Mouse (Mus musculus) limb, embryonic 12.5 days (tissue): ENCODE data around the gene Celsr1. TPM values are rescaled to one million over a fixed set of nuclear protein-coding genes. Genes with fewer than 3 reads are reported as not detected.

Experiments
- ATAC-seq: fragments of 200-750 bp; cut with Nextera tagmentation; 2 replicates; pipeline ENCODE4 v1.8.0; 2017; ENCODE audit warnings: low read depth, moderate TSS enrichment; ENCODE audit not compliant: insufficient number of reproducible peaks, insufficient read depth, low FRiP score, low TSS enrichment
- H3K27ac ChIP-seq: fragments of 300-500 bp; sonication (generic); 2 replicates; pipeline ENCODE4 v1.5.1; 2016; ENCODE audit warnings: mild to moderate bottlenecking, moderate library complexity
- H3K27me3 ChIP-seq: fragments of 300-500 bp; sonication (generic); 2 replicates; pipeline ENCODE4 v1.6.1; 2016; ENCODE audit warnings: mild to moderate bottlenecking, moderate library complexity
- H3K36me3 ChIP-seq: fragments of 300-500 bp; sonication (generic); 2 replicates; pipeline ENCODE4 v1.6.1; 2016; ENCODE audit warnings: mild to moderate bottlenecking, moderate library complexity
- H3K4me1 ChIP-seq: fragments of 300-500 bp; sonication (generic); replicated peaks from 2 replicates; pipeline ENCODE4 v1.6.1; 2016
- H3K4me2 ChIP-seq: fragments of 300-500 bp; sonication (generic); 2 replicates; pipeline ENCODE4 v1.6.1; 2016; ENCODE audit warnings: mild to moderate bottlenecking, moderate library complexity
- H3K4me3 ChIP-seq: fragments of 300-500 bp; sonication (generic); replicated peaks from 2 replicates; pipeline ENCODE4 v1.5.1; 2016; ENCODE audit warnings: mild to moderate bottlenecking
- H3K9ac ChIP-seq: fragments of 300-500 bp; sonication (generic); replicated peaks from 2 replicates; pipeline ENCODE4 v1.6.1; 2016; ENCODE audit warnings: mild to moderate bottlenecking, moderate library complexity
- H3K9me3 ChIP-seq: fragments of 300-500 bp; sonication (generic); 2 replicates; pipeline ENCODE4 v1.6.1; 2016; ENCODE audit warnings: mild to moderate bottlenecking, moderate library complexity
- WGBS: fragments of 180-500 bp; shearing (Covaris S2); methylation state at CpG from one replicate; pipeline ENCODE4 v1.1.7; 2016; 5-methylcytosine and 5-hydroxymethylcytosine counted together
- polyA plus RNA-seq: library from polyadenylated mRNA; unstranded; fragments of >200 nt; fragmentation: Nextera tagmentation; extraction: Ambion mirVana; gene quantifications from 2 replicates; pipeline ENCODE4 v1.2.1, GENCODE M21; 2016

Gene Celsr1
- polyA plus RNA-seq, 1 experiment from 2014 or later, result 1.9 TPM

DNA sequence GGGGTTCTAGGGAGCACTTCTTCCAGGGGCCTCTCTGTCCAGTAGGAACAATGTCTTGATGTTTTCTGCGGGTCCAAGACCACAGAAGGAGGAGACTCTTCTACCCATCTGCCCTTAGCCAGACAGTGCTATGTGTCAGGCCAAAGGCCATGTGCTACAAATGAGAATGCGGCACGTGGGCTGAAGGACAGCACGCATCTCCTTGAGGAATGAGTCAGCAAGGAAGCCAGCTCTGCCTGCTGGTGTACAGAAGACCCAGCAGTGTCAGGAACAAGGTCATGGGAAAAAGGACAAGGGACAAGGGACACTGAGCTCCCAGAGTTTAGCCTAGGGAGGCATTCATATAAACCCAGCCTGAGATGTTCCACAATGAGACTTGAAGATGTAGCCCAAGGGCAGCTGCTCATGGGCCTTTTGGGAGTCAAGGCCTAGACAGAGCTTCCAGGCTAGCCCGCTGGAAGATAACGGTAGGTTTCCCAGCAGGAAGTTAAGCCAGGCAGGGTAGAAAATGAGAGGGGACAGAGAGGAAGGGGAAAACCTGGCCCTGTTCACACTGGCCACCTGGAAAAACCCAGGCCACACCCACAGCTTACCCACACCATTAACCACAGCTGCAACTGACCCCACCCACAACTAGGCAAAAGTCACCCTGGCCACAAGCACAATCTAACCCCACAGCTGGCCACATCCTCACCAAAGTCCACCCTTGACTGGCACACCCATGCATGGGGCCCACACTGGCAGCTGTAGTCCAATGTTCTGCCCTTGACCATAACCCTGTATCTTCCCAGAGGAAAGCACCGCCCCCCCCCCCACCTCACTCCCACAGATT lies 124.7 kb downstream of the Celsr1 start:
- Histone ChIP-seq H3K4me2 (no peak overlapping the region), H3K36me3 (no peaks in the 10 kb centered on the region), H3K9me3 (no peaks in the 10 kb centered on the region), H3K27ac (no peak overlapping the region), H3K27me3 (no peaks in the 10 kb centered on the region), H3K4me3 (no peak overlapping the region), H3K4me1 (0 out of 2 replicates have a peak, but pooled peaks cover 3% of the 10 kb centered on the region), H3K9ac (no peak overlapping the region)
- WGBS, result 88% methylated on average over 7 of the region's 7 CpGs
- no peak for ATAC-seq

DNA sequence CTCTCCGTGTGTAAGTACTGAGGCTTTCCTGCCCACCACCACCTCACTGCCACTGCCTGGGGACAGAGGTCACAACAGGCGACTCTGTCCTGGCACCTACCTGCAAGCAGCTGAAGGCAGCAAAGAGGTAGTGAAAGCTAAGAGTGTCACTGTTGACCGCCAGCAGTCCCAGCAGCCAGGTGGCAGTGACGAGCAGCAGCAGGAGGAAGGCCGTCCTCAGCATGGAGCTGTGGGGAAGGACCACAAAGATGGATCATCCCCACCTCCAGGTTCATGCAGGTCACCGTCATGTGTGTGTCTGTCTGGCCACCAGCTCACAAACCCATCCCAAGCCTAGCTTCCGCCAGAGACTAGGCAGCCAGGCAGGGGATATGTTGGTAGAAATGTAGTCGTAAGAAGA lies 129.8 kb downstream of the Celsr1 start:
- WGBS, result 76% methylated on average over 8 of the region's 8 CpGs
- no peaks in the 10 kb centered on the region for H3K4me1 ChIP-seq
- H3K9ac ChIP-seq, result no peak overlapping the region
- peaks cover 12% of the 10 kb centered on the region; the same call in 1 of the 2 replicates for H3K36me3 ChIP-seq
- no peaks in the 10 kb centered on the region for H3K9me3 ChIP-seq
- no peaks in the 10 kb centered on the region for H3K27me3 ChIP-seq
- no peak overlapping the region for H3K4me2 ChIP-seq
- H3K4me3 ChIP-seq, result no peak overlapping the region
- ATAC-seq, result no peak
- no peak overlapping the region for H3K27ac ChIP-seq

DNA sequence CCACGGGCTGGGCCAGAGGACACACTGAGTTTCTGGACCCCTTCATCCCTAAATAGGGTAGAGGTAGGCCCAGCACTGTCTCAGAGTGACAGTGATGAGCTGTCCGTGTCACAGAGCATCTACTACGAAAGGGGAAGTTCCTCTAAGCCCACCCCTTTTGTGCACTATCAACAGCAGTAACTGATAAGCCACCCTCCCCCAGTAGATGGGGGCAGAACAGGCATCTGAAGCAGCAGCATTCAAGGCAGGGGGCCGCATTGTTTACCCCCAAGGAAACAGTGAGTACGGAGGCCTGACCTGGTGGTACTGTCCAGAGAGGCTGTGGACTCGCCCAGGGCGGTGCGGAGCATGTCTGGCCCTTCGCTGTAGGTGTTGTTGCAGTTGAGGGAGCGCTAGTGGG lies 131.1 kb downstream of the Celsr1 start:
- peaks cover 22% of the 10 kb centered on the region for H3K36me3 ChIP-seq
- WGBS, result 86% methylated on average over 10 of the region's 10 CpGs
- H3K4me3 ChIP-seq, result no peak overlapping the region

DNA sequence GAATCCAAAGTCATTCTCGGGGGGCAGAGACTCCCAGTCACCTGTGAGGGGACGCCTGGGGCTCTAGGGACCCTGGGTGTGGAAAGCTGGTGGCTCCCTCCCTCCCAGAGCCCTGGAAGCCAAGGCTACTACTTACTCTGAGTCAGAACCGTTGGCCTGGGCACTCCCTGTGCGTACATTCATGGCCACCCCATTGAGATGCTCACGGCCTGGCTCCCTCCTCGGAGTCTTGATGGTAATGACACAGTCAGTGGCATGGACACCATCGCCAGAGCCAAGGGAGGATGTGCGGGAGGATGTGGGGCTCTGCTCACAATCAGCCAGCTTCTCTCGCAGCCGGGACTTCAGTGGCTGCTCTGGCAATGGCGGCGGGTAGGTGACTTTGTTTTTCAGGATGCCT lies 132.8 kb downstream of the Celsr1 start:
- no peaks in the 10 kb centered on the region for H3K27me3 ChIP-seq
- no peak overlapping the region for H3K9ac ChIP-seq
- no peak overlapping the region for H3K4me2 ChIP-seq
- no peak for ATAC-seq
- H3K27ac ChIP-seq, result no peak overlapping the region
- H3K9me3 ChIP-seq, result no peaks in the 10 kb centered on the region
- H3K36me3 ChIP-seq, result peaks cover 39% of the 10 kb centered on the region
- H3K4me3 ChIP-seq, result no peak overlapping the region
- no peaks in the 10 kb centered on the region for H3K4me1 ChIP-seq
- 82% methylated on average over 12 of the region's 12 CpGs for WGBS

More for the DNA sequence above, 131.1 kb downstream of the Celsr1 start:
- Histone ChIP-seq H3K9me3 (no peaks in the 10 kb centered on the region), H3K9ac (no peak overlapping the region), H3K4me1 (no peaks in the 10 kb centered on the region), H3K27me3 (no peaks in the 10 kb centered on the region), H3K27ac (no peak overlapping the region), H3K4me2 (no peak overlapping the region)
- ATAC-seq, result no peak

DNA sequence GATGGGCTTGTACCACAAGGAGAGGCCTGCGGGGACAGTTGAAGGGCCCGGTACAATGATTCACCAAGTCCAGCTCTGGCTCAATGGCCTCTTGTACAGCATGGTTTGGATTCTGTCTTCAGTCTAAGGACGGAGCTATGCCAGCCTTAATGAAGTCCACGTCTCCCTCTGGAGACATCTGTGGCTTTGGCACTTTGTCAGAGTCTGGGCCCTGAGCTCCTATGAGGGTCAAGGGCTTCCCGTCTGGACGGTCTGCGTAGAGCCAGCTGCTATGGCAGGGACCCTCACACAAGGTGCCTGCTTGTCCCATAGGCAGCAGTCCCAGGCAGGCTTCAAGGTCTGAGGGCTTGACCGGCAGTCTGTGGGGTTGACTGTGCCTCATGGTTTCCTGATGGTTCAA lies 133.3 kb downstream of the Celsr1 start:
- ATAC-seq, result no peak
- 91% methylated on average over 8 of the region's 8 CpGs for WGBS
- H3K9ac ChIP-seq, result no peak overlapping the region
- H3K4me2 ChIP-seq, result no peak overlapping the region
- H3K27ac ChIP-seq, result no peak overlapping the region
- H3K36me3 ChIP-seq, result peaks cover 43% of the 10 kb centered on the region
- no peak overlapping the region for H3K4me3 ChIP-seq
- H3K27me3 ChIP-seq, result no peaks in the 10 kb centered on the region
- H3K9me3 ChIP-seq, result no peaks in the 10 kb centered on the region
- H3K4me1 ChIP-seq, result no peaks in the 10 kb centered on the region

DNA sequence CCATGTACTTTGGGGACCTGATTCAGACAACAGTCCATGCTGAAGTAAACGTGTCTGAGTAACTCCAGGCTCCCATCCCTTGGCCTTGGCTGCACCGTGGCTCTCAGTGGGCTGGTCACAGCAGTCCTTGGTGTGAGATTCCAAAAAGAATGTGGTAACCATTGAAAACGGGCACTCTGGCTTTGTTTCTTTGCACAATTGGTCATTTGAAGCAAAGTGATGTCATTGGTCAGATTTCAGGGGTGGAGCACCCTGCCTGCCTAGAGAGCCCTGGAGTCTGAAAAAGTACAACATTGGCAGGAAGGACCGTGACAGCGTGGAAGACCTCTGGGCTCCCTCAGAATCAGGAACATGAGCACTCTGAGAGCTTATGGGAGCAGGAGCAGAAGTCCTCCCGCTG lies 134.2 kb downstream of the Celsr1 start:
- H3K27me3 ChIP-seq, result no peaks in the 10 kb centered on the region
- no peak overlapping the region for H3K9ac ChIP-seq
- no peak for ATAC-seq
- no peaks in the 10 kb centered on the region for H3K9me3 ChIP-seq
- H3K4me2 ChIP-seq, result no peak overlapping the region
- H3K27ac ChIP-seq, result no peak overlapping the region
- peaks cover 53% of the 10 kb centered on the region for H3K36me3 ChIP-seq
- H3K4me1 ChIP-seq, result no peaks in the 10 kb centered on the region
- 86% methylated on average over 6 of the region's 6 CpGs for WGBS
- H3K4me3 ChIP-seq, result no peak overlapping the region

DNA sequence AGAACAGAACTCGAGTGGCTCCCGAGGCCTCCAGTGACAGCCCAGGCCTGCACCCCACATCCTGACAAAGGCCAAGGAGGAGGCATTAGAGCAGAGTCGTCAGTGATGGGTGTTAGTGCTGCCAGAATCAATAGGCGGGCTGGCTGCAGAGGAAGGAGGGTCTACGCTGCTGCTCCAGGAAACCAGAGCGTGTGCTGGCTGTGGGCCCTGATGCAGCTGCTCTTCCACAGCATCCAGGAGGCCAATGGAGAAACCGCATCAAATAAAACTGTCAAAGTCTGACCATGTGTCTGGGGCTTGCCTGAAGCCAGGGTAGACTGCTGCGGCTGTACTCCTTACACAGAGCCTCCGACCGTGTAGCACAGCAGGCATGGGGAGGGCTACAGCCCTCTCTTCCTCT lies 136.5 kb downstream of the Celsr1 start:
- Histone ChIP-seq H3K4me3 (no peak overlapping the region), H3K36me3 (peaks cover 76% of the 10 kb centered on the region), H3K9ac (no peak overlapping the region), H3K4me1 (no peaks in the 10 kb centered on the region), H3K9me3 (no peaks in the 10 kb centered on the region), H3K4me2 (no peak overlapping the region), H3K27ac (no peak overlapping the region), H3K27me3 (no peaks in the 10 kb centered on the region)
- no peak for ATAC-seq
- 89% methylated on average over 10 of the region's 10 CpGs for WGBS

DNA sequence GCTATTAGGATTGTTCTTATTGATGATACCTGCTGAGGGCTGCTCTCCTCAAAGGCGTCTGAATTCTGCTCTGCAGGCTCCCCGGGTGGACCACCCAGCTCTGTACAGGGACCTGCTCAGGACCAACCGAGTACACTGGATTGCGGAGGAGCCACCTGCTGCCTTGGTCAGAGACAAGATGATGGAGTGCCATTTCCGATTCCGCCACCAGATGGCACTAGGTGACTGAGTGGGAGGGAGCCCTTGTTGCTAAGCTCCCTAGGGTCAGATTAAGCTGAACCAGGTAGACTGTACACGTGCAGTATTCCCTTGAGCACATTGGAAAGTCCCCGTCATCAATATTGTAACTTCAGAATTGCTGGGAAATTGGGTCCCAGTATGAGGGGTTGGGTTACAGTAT lies 137.3 kb downstream of the Celsr1 start:
- H3K9ac ChIP-seq, result no peak overlapping the region
- no peak overlapping the region for H3K4me2 ChIP-seq
- H3K4me1 ChIP-seq, result no peaks in the 10 kb centered on the region
- H3K36me3 ChIP-seq, result peaks cover 84% of the 10 kb centered on the region
- ATAC-seq, result no peak
- H3K9me3 ChIP-seq, result no peaks in the 10 kb centered on the region
- H3K27ac ChIP-seq, result no peak overlapping the region
- 18% methylated on average over 8 of the region's 8 CpGs for WGBS
- no peak overlapping the region for H3K4me3 ChIP-seq
- H3K27me3 ChIP-seq, result no peaks in the 10 kb centered on the region

DNA sequence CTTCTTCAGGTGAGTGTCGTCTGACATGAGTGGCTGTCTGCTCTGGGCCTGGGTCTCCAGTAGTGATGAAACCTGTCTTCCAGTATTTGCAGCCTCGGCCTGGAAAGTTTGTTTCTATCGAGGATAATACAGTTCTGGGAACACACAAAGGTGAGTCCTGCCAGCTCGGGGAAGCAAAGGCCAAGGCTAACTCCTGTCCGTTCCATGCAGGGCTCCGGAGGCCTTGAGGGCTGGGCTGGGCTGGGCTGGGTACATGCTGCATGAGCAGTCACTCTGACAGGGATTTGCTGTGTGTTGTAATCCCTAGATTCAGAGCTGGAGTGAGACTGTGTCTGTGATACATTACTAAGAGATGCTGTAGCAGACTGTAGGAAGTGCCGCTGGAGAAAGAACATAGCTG lies 139.7 kb downstream of the Celsr1 start:
- peaks cover 91% of the 10 kb centered on the region for H3K36me3 ChIP-seq
- no peaks in the 10 kb centered on the region for H3K4me1 ChIP-seq
- H3K27me3 ChIP-seq, result no peaks in the 10 kb centered on the region
- H3K27ac ChIP-seq, result no peak overlapping the region
- no peak for ATAC-seq
- H3K4me3 ChIP-seq, result no peak overlapping the region
- no peak overlapping the region for H3K9ac ChIP-seq
- H3K9me3 ChIP-seq, result no peaks in the 10 kb centered on the region
- no peak overlapping the region for H3K4me2 ChIP-seq
- WGBS, result 91% methylated on average over 7 of the region's 7 CpGs

DNA sequence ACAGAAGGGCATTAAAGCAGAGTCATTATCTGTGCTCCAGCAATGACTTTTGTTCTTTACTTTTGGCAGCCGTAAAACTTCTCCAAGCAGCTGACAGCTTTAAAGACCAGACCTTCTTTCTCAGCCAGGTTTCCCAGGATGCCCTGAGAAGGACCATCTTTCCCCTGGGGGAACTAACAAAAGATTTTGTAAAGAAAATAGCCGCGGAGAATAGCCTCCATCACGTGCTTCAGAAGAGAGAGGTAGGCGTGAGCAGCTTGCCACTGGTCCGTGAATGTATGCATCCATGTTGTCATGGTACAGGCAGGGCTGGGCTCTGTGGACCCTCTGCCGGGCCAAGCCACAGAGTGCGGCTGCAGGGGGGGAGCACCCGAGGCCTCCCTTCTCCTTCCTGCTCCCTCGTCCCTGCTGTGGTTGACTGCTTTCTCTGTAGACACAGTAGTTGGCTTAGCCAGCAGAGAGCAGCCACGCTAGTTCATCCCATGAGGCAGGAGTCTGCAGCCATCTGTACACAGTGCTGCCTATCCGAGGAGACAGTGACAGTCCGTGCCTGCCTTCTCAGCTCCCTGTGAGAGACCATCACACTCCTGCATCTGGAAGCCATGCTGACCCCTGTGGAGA lies 141.0 kb downstream of the Celsr1 start:
- WGBS, result 81% methylated on average over 13 of the region's 13 CpGs
- Histone ChIP-seq H3K4me3 (no peak overlapping the region), H3K4me2 (no peak overlapping the region), H3K4me1 (no peaks in the 10 kb centered on the region), H3K27ac (no peak overlapping the region), H3K36me3 (peaks cover 94% of the 10 kb centered on the region), H3K27me3 (no peaks in the 10 kb centered on the region), H3K9ac (no peak overlapping the region), H3K9me3 (no peaks in the 10 kb centered on the region)
- ATAC-seq, result no peak

DNA sequence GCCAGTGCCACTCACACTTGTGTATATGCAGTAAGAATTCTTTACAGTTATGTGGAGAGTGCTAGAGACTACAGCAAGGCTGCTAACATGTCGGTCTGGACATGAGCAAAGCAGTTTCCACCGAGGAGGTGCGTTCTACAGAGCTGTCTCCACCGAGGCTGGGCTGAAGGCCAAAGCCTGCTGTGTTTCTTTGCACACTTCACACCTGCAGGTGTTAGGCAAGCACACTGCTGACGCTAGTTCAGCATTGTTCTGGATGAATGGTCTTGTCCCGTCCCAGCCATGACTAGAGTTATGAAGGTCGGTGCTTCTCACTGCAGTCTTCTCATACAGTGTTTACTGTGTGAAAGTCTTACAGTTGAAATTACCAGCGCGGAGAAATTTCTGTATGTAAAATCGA lies 141.6 kb downstream of the Celsr1 start:
- Histone ChIP-seq H3K4me3 (no peak overlapping the region), H3K27ac (no peak overlapping the region), H3K27me3 (no peaks in the 10 kb centered on the region), H3K4me1 (no peaks in the 10 kb centered on the region), H3K9ac (no peak overlapping the region), H3K4me2 (no peak overlapping the region), H3K36me3 (peaks cover 90% of the 10 kb centered on the region), H3K9me3 (no peaks in the 10 kb centered on the region)
- WGBS, result 89% methylated on average over 10 of the region's 10 CpGs
- ATAC-seq, result no peak

DNA sequence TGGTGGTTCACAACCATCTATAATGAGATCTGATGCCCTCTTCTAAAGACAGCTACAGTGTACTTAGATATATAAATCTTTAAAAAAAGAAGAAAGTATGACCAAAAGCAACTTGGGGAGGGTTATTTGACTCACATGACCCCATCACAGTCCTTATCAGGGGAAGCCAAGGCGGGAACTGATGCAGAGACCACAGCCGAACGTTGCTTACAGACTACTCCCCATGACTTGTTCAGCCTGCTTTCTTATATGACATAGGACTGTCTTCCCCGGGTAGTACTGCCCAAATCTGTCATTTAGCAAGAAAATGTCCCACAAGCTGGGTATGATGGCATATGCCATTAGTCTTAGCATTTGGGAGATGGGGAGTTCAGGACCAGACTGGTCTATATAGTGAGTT lies 144.3 kb downstream of the Celsr1 start:
- Histone ChIP-seq H3K4me3 (no peak overlapping the region), H3K4me1 (no peaks in the 10 kb centered on the region), H3K9me3 (no peaks in the 10 kb centered on the region), H3K27me3 (no peaks in the 10 kb centered on the region), H3K9ac (no peak overlapping the region), H3K36me3 (peaks cover 88% of the 10 kb centered on the region), H3K27ac (no peak overlapping the region), H3K4me2 (no peak overlapping the region)
- WGBS, result 93% methylated on average over 4 of the region's 4 CpGs
- no peak for ATAC-seq
